ENCODE assay signal across 21 mouse cellular contexts in genomic region chr15:78260668-78261333, GRCm38 (mm10). TPM values are rescaled to one million over a fixed set of nuclear protein-coding genes. Genes with fewer than 3 reads are reported as not detected.
DNase-seq lines count a peak whose midpoint lies in the region; ATAC-seq and TF ChIP-seq lines count a peak whose summit lies in the region.
"Had no signal": no experiment of that assay in that cellular context is flagged by ENCODE, and none has a peak within 500 bp of the region (broad histone marks: within the 10 kb centered on the region; RNA-seq: fewer than 3 reads in every experiment).

No protein-coding gene starts in this region.

- H3K4me3 ChIP-seq in hindbrain, embryonic 10.5 days = no peak overlapping the region
- no peak overlapping the region for H3K4me3 ChIP-seq in hindbrain, postnatal 0 days (ENCODE audit: low read length)
- peak overlapping the region; percentile 64 for H3K4me3 ChIP-seq in erythroblast, embryonic 14.5 days (replicated peaks)
- peak overlapping the region; percentile 52 for H3K4me3 ChIP-seq in liver, embryonic 13.5 days (replicated peaks)
- H3K4me3 ChIP-seq: heart, embryonic 15.5 days; limb, embryonic 15.5 days; megakaryocyte, embryonic 14.5 days; neural tube, embryonic 15.5 days had no signal

- WGBS in hindbrain, embryonic 10.5 days = 76% methylated on average over 13 of the region's 13 CpGs
- WGBS in hindbrain, postnatal 0 days = 70% methylated on average over 13 of the region's 13 CpGs
- 40% methylated on average over 13 of the region's 13 CpGs for WGBS in liver, embryonic 13.5 days (ENCODE audit: insufficient replicate concordance)

- no peak for ATAC-seq in hindbrain, postnatal 0 days
- peak; percentile 94 for ATAC-seq in liver, embryonic 13.5 days (ENCODE audit: low read depth)
- ATAC-seq: forebrain, embryonic 16.5 days; lung, postnatal 0 days; midbrain, embryonic 16.5 days had no signal

- H3K27ac ChIP-seq in hindbrain, embryonic 10.5 days = peak overlapping the region; percentile 36; the same call in 1 of the 2 replicates
- no peak overlapping the region for H3K27ac ChIP-seq in hindbrain, postnatal 0 days
- H3K27ac ChIP-seq in liver, embryonic 13.5 days = peak overlapping the region; percentile 86
- H3K27ac ChIP-seq: heart, embryonic 15.5 days; limb, embryonic 15.5 days; neural tube, embryonic 15.5 days had no signal

- H3K4me2 ChIP-seq in hindbrain, postnatal 0 days (ENCODE audit: low read depth, low read length) = no peak overlapping the region
- H3K4me2 ChIP-seq in liver, embryonic 13.5 days = peak overlapping the region; percentile 51
- H3K4me2 ChIP-seq: heart, embryonic 15.5 days; limb, embryonic 15.5 days; neural tube, embryonic 15.5 days had no signal

- H3K27me3 ChIP-seq in hindbrain, embryonic 10.5 days (ENCODE audit: insufficient read depth, poor library complexity, severe bottlenecking) = no peaks in the 10 kb centered on the region
- no peaks in the 10 kb centered on the region for H3K27me3 ChIP-seq in hindbrain, postnatal 0 days (ENCODE audit: insufficient read depth, low read length)
- no peaks in the 10 kb centered on the region for H3K27me3 ChIP-seq in erythroblast, embryonic 14.5 days (ENCODE audit: control insufficient read depth)
- 0 out of 2 replicates have a peak, but pooled peaks cover 4% of the 10 kb centered on the region for H3K27me3 ChIP-seq in liver, embryonic 13.5 days
- H3K27me3 ChIP-seq: heart, embryonic 15.5 days; megakaryocyte, embryonic 14.5 days; neural tube, embryonic 15.5 days had no signal

- TF ChIP-seq CTCF in hindbrain, postnatal 0 days (IDR thresholded peaks at IDR 0.05; ENCODE audit: low read depth) = no peak

- no peaks in the 10 kb centered on the region for H3K4me1 ChIP-seq in hindbrain, embryonic 10.5 days (replicated peaks)
- H3K4me1 ChIP-seq in hindbrain, postnatal 0 days (ENCODE audit: insufficient read depth, low read length) = no peaks in the 10 kb centered on the region
- H3K4me1 ChIP-seq in erythroblast, embryonic 14.5 days (ENCODE audit: control insufficient read depth) = peaks cover 51% of the 10 kb centered on the region
- peaks cover 62% of the 10 kb centered on the region for H3K4me1 ChIP-seq in liver, embryonic 13.5 days (replicated peaks)
- H3K4me1 ChIP-seq: limb, embryonic 15.5 days had no signal

- H3K36me3 ChIP-seq in hindbrain, embryonic 10.5 days = no peaks in the 10 kb centered on the region
- no peaks in the 10 kb centered on the region for H3K36me3 ChIP-seq in hindbrain, postnatal 0 days (ENCODE audit: insufficient read depth, low read length)
- peaks cover 5% of the 10 kb centered on the region for H3K36me3 ChIP-seq in erythroblast, embryonic 14.5 days (ENCODE audit: control insufficient read depth)
- no peaks in the 10 kb centered on the region for H3K36me3 ChIP-seq in liver, embryonic 13.5 days
- H3K36me3 ChIP-seq: heart, embryonic 15.5 days; limb, embryonic 15.5 days; neural tube, embryonic 15.5 days had no signal

- H3K9me3 ChIP-seq in hindbrain, embryonic 10.5 days = 0 out of 2 replicates have a peak, but pooled peaks cover 2% of the 10 kb centered on the region
- H3K9me3 ChIP-seq in hindbrain, postnatal 0 days (ENCODE audit: low read length) = no peaks in the 10 kb centered on the region
- no peaks in the 10 kb centered on the region for H3K9me3 ChIP-seq in erythroblast, embryonic 14.5 days (ENCODE audit: control insufficient read depth, low read length)
- H3K9me3 ChIP-seq in liver, embryonic 13.5 days (replicated peaks) = no peaks in the 10 kb centered on the region
- H3K9me3 ChIP-seq: heart, embryonic 15.5 days; limb, embryonic 15.5 days; megakaryocyte, embryonic 14.5 days; neural tube, embryonic 15.5 days had no signal

- DNase-seq in hindbrain, embryonic 10.5 days (ENCODE audit: low spot score) = no peak
- no peak for DNase-seq in hindbrain, postnatal 0 days (ENCODE audit: low spot score)
- peak; percentile 76 for DNase-seq in liver, embryonic 13.5 days
- DNase-seq in yolk sac, embryonic 10.5 days (ENCODE audit: low spot score) = peak; percentile 44
- DNase-seq in T-cell, adult 2 months (ENCODE audit: low spot score) = no peak
- no peak for DNase-seq in adrenal gland, postnatal 25 days
- DNase-seq: cerebellum, adult 9-11 months; gastrocnemius, postnatal 36 days; kidney, adult 11 months; kidney, postnatal 10 days; thymus, postnatal 14 days had no signal

- no peak overlapping the region for H3K9ac ChIP-seq in hindbrain, postnatal 0 days (replicated peaks; ENCODE audit: low read length)
- peak overlapping the region; percentile 73 for H3K9ac ChIP-seq in liver, embryonic 13.5 days
- H3K9ac ChIP-seq: heart, embryonic 15.5 days; limb, embryonic 15.5 days; neural tube, embryonic 15.5 days had no signal

RNA-seq across cellular contexts. Expression of gene Ncf4, which starts 16.2 kb away (rescaled TPM):
- 4.4 and 7.5 TPM in 2 replicates for polyA plus RNA-seq in hindbrain, embryonic 10.5 days (2016; fragmentation: Nextera tagmentation; extraction: Ambion mirVana)
- 0.86 and 3.0 TPM in 2 replicates for total RNA-seq in hindbrain, postnatal 0 days (2014; rRNA removed)
- 1.1 and 1.6 TPM in 2 replicates for polyA plus RNA-seq in hindbrain, postnatal 0 days (2015; fragmentation: Nextera tagmentation; extraction: Ambion mirVana)
- 2.5 and 4.8 TPM in 2 replicates for polyA plus RNA-seq in erythroblast, embryonic 14.5 days (2012)
- 26.4 and 35.3 TPM in 2 replicates for polyA plus RNA-seq in liver, embryonic 13.5 days (2015; fragmentation: Nextera tagmentation; extraction: Ambion mirVana)
- total RNA-seq in adrenal gland, postnatal 25 days (2021) = 1.00 and 1.2 TPM in 2 replicates

RNA-seq across cellular contexts. Expression of gene Csf2rb2, which starts 44.7 kb away (rescaled TPM):
- 0.39 and 0.60 TPM in 2 replicates for polyA plus RNA-seq in hindbrain, embryonic 10.5 days (2016; fragmentation: Nextera tagmentation; extraction: Ambion mirVana)
- total RNA-seq in hindbrain, postnatal 0 days (2014; rRNA removed) = 0.07 and 0.10 TPM in 2 replicates
- 0.18 and 0.21 TPM in 2 replicates for polyA plus RNA-seq in hindbrain, postnatal 0 days (2015; fragmentation: Nextera tagmentation; extraction: Ambion mirVana)
- 0.19 and 0.28 TPM in 2 replicates for polyA plus RNA-seq in erythroblast, embryonic 14.5 days (2012)
- 0.54 and 0.83 TPM in 2 replicates for polyA plus RNA-seq in liver, embryonic 13.5 days (2015; fragmentation: Nextera tagmentation; extraction: Ambion mirVana)
- total RNA-seq in adrenal gland, postnatal 25 days (2021) = 0.43 and 1.0 TPM in 2 replicates

RNA-seq across cellular contexts. Expression of gene Pvalb, which starts 54.6 kb away (rescaled TPM):
- 0.39 and 0.52 TPM in 2 replicates for polyA plus RNA-seq in hindbrain, embryonic 10.5 days (2016; fragmentation: Nextera tagmentation; extraction: Ambion mirVana)
- total RNA-seq in hindbrain, postnatal 0 days (2014; rRNA removed) = 1.7 and 1.9 TPM in 2 replicates
- 7.6 and 11.3 TPM in 2 replicates for polyA plus RNA-seq in hindbrain, postnatal 0 days (2015; fragmentation: Nextera tagmentation; extraction: Ambion mirVana)
- polyA plus RNA-seq in erythroblast, embryonic 14.5 days (2012) = not detected in 2 replicates
- not detected in 2 replicates for polyA plus RNA-seq in liver, embryonic 13.5 days (2015; fragmentation: Nextera tagmentation; extraction: Ambion mirVana)
- total RNA-seq in adrenal gland, postnatal 25 days (2021) = not detected in 2 replicates
- total RNA-seq: hematopoietic stem cell, adult 5-6 weeks had no signal
- polyA plus RNA-seq: embryonic facial prominence, embryonic 11.5 days; forebrain, embryonic 16.5 days; lung, postnatal 0 days had no signal

Comparison
In these comparisons a context has a peak if more than half of its experiments do, and no peak if none do; other contexts are left out.
1. DNase-seq: peak in liver, embryonic 13.5 days (single experiment) and yolk sac, embryonic 10.5 days (single experiment); none in hindbrain, embryonic 10.5 days (single experiment), hindbrain, postnatal 0 days (single experiment), T-cell, adult 2 months (single experiment) and adrenal gland, postnatal 25 days (single experiment).
2. H3K4me3 ChIP-seq: peak in erythroblast, embryonic 14.5 days (single experiment) and liver, embryonic 13.5 days (single experiment); none in hindbrain, embryonic 10.5 days (single experiment) and hindbrain, postnatal 0 days (single experiment).